12 mouse cellular contexts compared by ENCODE assay signal in genomic region chr9:66162995-66163394, GRCm38 (mm10). TPM values are rescaled to one million over a fixed set of nuclear protein-coding genes. Genes with fewer than 3 reads are reported as not detected.
DNase-seq lines count a peak whose midpoint lies in the region; ATAC-seq lines count a peak whose summit lies in the region.
"Had no signal": no experiment of that assay in that cellular context is flagged by ENCODE, and none has a peak within 500 bp of the region (broad histone marks: within the 10 kb centered on the region; RNA-seq: fewer than 3 reads in every experiment).

No protein-coding gene starts in this region.

- ATAC-seq in heart, embryonic 12.5 days (ENCODE audit: insufficient number of reproducible peaks, low FRiP score): no peak
- ATAC-seq: activated CD4-positive, CD25-positive, alpha-beta regulatory T cell, adult 4 months had no signal

- no peak overlapping the region for H3K4me3 ChIP-seq in heart, embryonic 12.5 days
- H3K4me3 ChIP-seq: hindbrain, embryonic 15.5 days; limb, embryonic 13.5 days had no signal

- no peak overlapping the region for H3K27ac ChIP-seq in heart, embryonic 12.5 days (ENCODE audit: poor library complexity, severe bottlenecking)
- H3K27ac ChIP-seq: hindbrain, embryonic 15.5 days; limb, embryonic 13.5 days had no signal

- peak; percentile 57 for DNase-seq in adrenal gland, adult 2 months
- DNase-seq in adrenal gland, postnatal 4 days (ENCODE audit: low spot score in 2 of 2): no peak
- peak; percentile 42 to 57 for DNase-seq in heart, adult 9 months (ENCODE audit: low spot score in 2 of 2)
- peak; percentile 43 for DNase-seq in 3134 (ENCODE audit: extremely low read depth, insufficient read length, low spot score)
- peak; percentile 79 for DNase-seq in gastrocnemius, postnatal 25 days
- DNase-seq in spleen, adult 12 weeks (ENCODE audit: low spot score): no peak
- DNase-seq in right cerebral cortex, postnatal 25 days: no peak
- DNase-seq: cerebellum, adult 11-12 months had no signal

- H3K9me3 ChIP-seq in heart, embryonic 12.5 days (replicated peaks): no peaks in the 10 kb centered on the region
- H3K9me3 ChIP-seq: hindbrain, embryonic 15.5 days; limb, embryonic 13.5 days had no signal

- no peaks in the 10 kb centered on the region for H3K36me3 ChIP-seq in heart, embryonic 12.5 days
- H3K36me3 ChIP-seq: hindbrain, embryonic 15.5 days; limb, embryonic 13.5 days had no signal

- peaks cover 14% of the 10 kb centered on the region for H3K27me3 ChIP-seq in heart, embryonic 12.5 days (replicated peaks)

- H3K9ac ChIP-seq in heart, embryonic 12.5 days: no peak overlapping the region
- H3K9ac ChIP-seq: hindbrain, embryonic 15.5 days; limb, embryonic 13.5 days had no signal

- H3K4me1 ChIP-seq in heart, embryonic 12.5 days (replicated peaks): peaks cover 15% of the 10 kb centered on the region

- WGBS in heart, embryonic 12.5 days: 59% methylated on average over 9 of the region's 9 CpGs

- H3K4me2 ChIP-seq in heart, embryonic 12.5 days: no peak overlapping the region
- H3K4me2 ChIP-seq: hindbrain, embryonic 15.5 days; limb, embryonic 13.5 days had no signal

RNA-seq across cellular contexts. Expression of gene Dapk2, which starts 5.0 kb away (rescaled TPM):
- total RNA-seq in adrenal gland, adult 2 months (2021): 1 to 10 TPM; 4.5 to 9.7 TPM
- polyA plus RNA-seq in adrenal gland, adult 2 months (2012; rRNA removed): 1.4 and 3.0 TPM in 2 replicates
- 1 to 10 TPM; 7.6 to 9.7 TPM for total RNA-seq in adrenal gland, postnatal 4 days (2021)
- 6.4 and 8.1 TPM in 2 replicates for polyA plus RNA-seq in heart, embryonic 12.5 days (2016; fragmentation: Nextera tagmentation; extraction: Ambion mirVana)
- 10 to 100 TPM; 25.7 to 27.9 TPM for total RNA-seq in gastrocnemius, postnatal 25 days (2021)

RNA-seq across cellular contexts. Expression of gene Ciao2a, which starts 36.6 kb away (rescaled TPM):
- total RNA-seq in adrenal gland, adult 2 months (2021): 10 to 100 TPM; 74.9 to 80.0 TPM
- polyA plus RNA-seq in adrenal gland, adult 2 months (2012; rRNA removed): 4.9 and 5.2 TPM in 2 replicates
- total RNA-seq in adrenal gland, postnatal 4 days (2021): 100 to 1,000 TPM; 103 TPM
- polyA plus RNA-seq in heart, embryonic 12.5 days (2016; fragmentation: Nextera tagmentation; extraction: Ambion mirVana): 161 and 176 TPM in 2 replicates
- total RNA-seq in gastrocnemius, postnatal 25 days (2021): 10 to 100 TPM; 42.1 to 47.7 TPM

RNA-seq across cellular contexts. Expression of gene Snx1, which starts 36.6 kb away (rescaled TPM):
- total RNA-seq in adrenal gland, adult 2 months (2021): 100 to 1,000 TPM; 112 to 118 TPM
- polyA plus RNA-seq in adrenal gland, adult 2 months (2012; rRNA removed): 58.9 and 59.7 TPM in 2 replicates
- total RNA-seq in adrenal gland, postnatal 4 days (2021): 100 to 1,000 TPM; 107 to 111 TPM
- polyA plus RNA-seq in heart, embryonic 12.5 days (2016; fragmentation: Nextera tagmentation; extraction: Ambion mirVana): 68.8 and 72.1 TPM in 2 replicates
- total RNA-seq in gastrocnemius, postnatal 25 days (2021): 10 to 100 TPM; 14.0 to 16.7 TPM

Comparison
In these comparisons a context has a peak if more than half of its experiments do, and no peak if none do; other contexts are left out.
1. DNase-seq: peak in adrenal gland, adult 2 months (single experiment), heart, adult 9 months (2 of 2), 3134 (single experiment) and gastrocnemius, postnatal 25 days (single experiment); none in adrenal gland, postnatal 4 days (0 of 2), spleen, adult 12 weeks (single experiment) and right cerebral cortex, postnatal 25 days (single experiment).
2. RNA of gene Snx1, which starts 36.6 kb away (total RNA-seq): 112 to 118 TPM in adrenal gland, adult 2 months and 107 to 111 TPM in adrenal gland, postnatal 4 days; 14.0 to 16.7 TPM in gastrocnemius, postnatal 25 days; every median in the first group is over 4 times any median in the second.